Mouse (Mus musculus) stomach, postnatal 0 days (tissue): Measurements from ENCODE around the gene Drp2. TPM values are rescaled to one million over a fixed set of nuclear protein-coding genes. Genes with fewer than 3 reads are reported as not detected.

ENCODE experiments used
- ATAC-seq: fragments of 200-750 bp; cut with Nextera tagmentation; 2 replicates; pipeline ENCODE4 v1.8.0; 2017; ENCODE audit not compliant: low FRiP score, low TSS enrichment
- DNase-seq: peaks from one replicate; pipeline ENCODE4 v3.0.0-alpha.2; 2016; ENCODE audit warnings: low spot score
- H3K27ac ChIP-seq: fragments of 300-500 bp; sonication (generic); replicated peaks from 2 replicates; pipeline ENCODE4 v1.5.1; 2014; ENCODE audit warnings: mild to moderate bottlenecking, control low read depth
- H3K27me3 ChIP-seq: fragments of 300-500 bp; sonication (generic); 2 replicates; pipeline ENCODE4 v1.6.1; 2014; ENCODE audit warnings: low read length; ENCODE audit not compliant: control insufficient read depth, insufficient read depth
- H3K36me3 ChIP-seq: fragments of 300-500 bp; sonication (generic); 2 replicates; pipeline ENCODE4 v1.6.1; 2014; ENCODE audit warnings: low read length, mixed read lengths; ENCODE audit not compliant: control insufficient read depth, insufficient read depth
- H3K4me1 ChIP-seq: fragments of 300-500 bp; sonication (generic); replicated peaks from 2 replicates; pipeline ENCODE4 v1.6.1; 2014; ENCODE audit warnings: antibody characterized with exemption; ENCODE audit not compliant: control insufficient read depth, insufficient read depth
- H3K4me2 ChIP-seq: fragments of 300-500 bp; sonication (generic); replicated peaks from 2 replicates; pipeline ENCODE4 v1.6.1; 2014; ENCODE audit warnings: low read depth, mild to moderate bottlenecking, control low read depth, moderate library complexity
- H3K4me3 ChIP-seq: fragments of 300-500 bp; sonication (generic); 2 replicates; pipeline ENCODE4 v1.5.1; 2014; ENCODE audit warnings: low read depth, low read length, control low read depth
- H3K9ac ChIP-seq: fragments of 300-500 bp; sonication (generic); 2 replicates; pipeline ENCODE4 v1.6.1; 2014; ENCODE audit warnings: mild to moderate bottlenecking, low read length, control low read depth, mixed read lengths
- H3K9me3 ChIP-seq: fragments of 300-500 bp; sonication (generic); 2 replicates; pipeline ENCODE4 v1.6.1; 2016; ENCODE audit warnings: low read length; ENCODE audit not compliant: control insufficient read depth
- CTCF ChIP-seq: IDR thresholded peaks from 2 replicates; pipeline ENCODE4 v1.5.1; 2016; ENCODE audit warnings: antibody characterized with exemption, low read depth, mild to moderate bottlenecking, moderate library complexity
- EP300 ChIP-seq: optimal IDR thresholded peaks from 2 replicates; pipeline ENCODE3; 2016; ENCODE audit warnings: antibody characterized with exemption
- WGBS: fragments of 180-500 bp; shearing (Covaris S2); extraction: QIAGEN DNeasy Blood & Tissue Kit; methylation state at CpG from one replicate; pipeline ENCODE4 v1.1.7; 2014; 5-methylcytosine and 5-hydroxymethylcytosine counted together
- polyA plus RNA-seq: library from polyadenylated mRNA; unstranded; fragments of >200 nt; fragmentation: Nextera tagmentation; extraction: Ambion mirVana; gene quantifications from 2 replicates; pipeline ENCODE4 v1.2.1, GENCODE M21; 2015

Drp2 gene
- polyA plus RNA-seq, 1 experiment from 2014 or later: 0.35 TPM

GRCm38 (mm10) chrX:134374190-134374589 lies 30.2 kb upstream of the Drp2 start:
- no peak overlapping the region for H3K9ac ChIP-seq
- no peaks in the 10 kb centered on the region for H3K36me3 ChIP-seq
- no peak for TF ChIP-seq CTCF
- no peak for TF ChIP-seq EP300
- no peaks in the 10 kb centered on the region for H3K27me3 ChIP-seq
- H3K4me3 ChIP-seq: no peak overlapping the region
- ATAC-seq (no peak), DNase-seq (no peak)
- H3K9me3 ChIP-seq: no peaks in the 10 kb centered on the region
- H3K4me2 ChIP-seq: no peak overlapping the region
- WGBS: 50% methylated on average over 1 of the region's 1 CpGs
- no peak overlapping the region for H3K27ac ChIP-seq
- H3K4me1 ChIP-seq: no peaks in the 10 kb centered on the region

- Histone ChIP-seq H3K36me3 (no peaks in the 10 kb centered on the region), H3K27ac (no peak overlapping the region), H3K4me1 (no peaks in the 10 kb centered on the region), H3K4me2 (no peak overlapping the region), H3K9ac (no peak overlapping the region), H3K4me3 (no peak overlapping the region), H3K27me3 (no peaks in the 10 kb centered on the region), H3K9me3 (no peaks in the 10 kb centered on the region)
- 42% methylated on average over 6 of the region's 6 CpGs for WGBS
- DNase-seq: no peak
- ATAC-seq: no peak
- TF ChIP-seq CTCF (no peak), EP300 (no peak)
These were observed 19.5 kb upstream of the Drp2 start for GRCm38 (mm10) chrX:134384896-134385295.

- H3K36me3 ChIP-seq: no peaks in the 10 kb centered on the region
- ATAC-seq: no peak
- no peak overlapping the region for H3K27ac ChIP-seq
- no peak overlapping the region for H3K4me2 ChIP-seq
- no peak overlapping the region for H3K4me3 ChIP-seq
- 60% methylated on average over 2 of the region's 2 CpGs for WGBS
- H3K27me3 ChIP-seq: no peaks in the 10 kb centered on the region
- no peak overlapping the region for H3K9ac ChIP-seq
- TF ChIP-seq CTCF (no peak), EP300 (no peak)
- no peaks in the 10 kb centered on the region for H3K9me3 ChIP-seq
- no peaks in the 10 kb centered on the region for H3K4me1 ChIP-seq
- DNase-seq: no peak
These were observed 5.4 kb upstream of the Drp2 start for GRCm38 (mm10) chrX:134398972-134399371.

- Histone ChIP-seq H3K27me3 (no peaks in the 10 kb centered on the region), H3K4me3 (peak overlapping the region; percentile 35), H3K4me1 (no peaks in the 10 kb centered on the region), H3K36me3 (no peaks in the 10 kb centered on the region), H3K9ac (no peak overlapping the region), H3K4me2 (peak overlapping the region; percentile 52), H3K27ac (no peak overlapping the region), H3K9me3 (no peaks in the 10 kb centered on the region)
- DNase-seq (no peak), ATAC-seq (no peak)
- TF ChIP-seq EP300 (no peak), CTCF (no peak)
- 27% methylated on average over 11 of the region's 14 CpGs for WGBS
These were observed 219 bp downstream of the Drp2 start for GRCm38 (mm10) chrX:134404584-134404955.

- H3K9ac ChIP-seq: no peak overlapping the region
- ATAC-seq: no peak
- no peaks in the 10 kb centered on the region for H3K9me3 ChIP-seq
- no peak for DNase-seq
- no peaks in the 10 kb centered on the region for H3K27me3 ChIP-seq
- no peaks in the 10 kb centered on the region for H3K4me1 ChIP-seq
- no peak overlapping the region for H3K27ac ChIP-seq
- 76% methylated on average over 6 of the region's 6 CpGs for WGBS
- no peak overlapping the region for H3K4me3 ChIP-seq
- H3K36me3 ChIP-seq: no peaks in the 10 kb centered on the region
- TF ChIP-seq EP300: no peak
- no peak overlapping the region for H3K4me2 ChIP-seq
These were observed 5.1 kb downstream of the Drp2 start for GRCm38 (mm10) chrX:134409354-134409900.

GRCm38 (mm10) chrX:134412096-134412495 lies 7.7 kb downstream of the Drp2 start:
- Histone ChIP-seq H3K27me3 (no peaks in the 10 kb centered on the region), H3K4me3 (no peak overlapping the region), H3K27ac (no peak overlapping the region), H3K4me2 (no peak overlapping the region), H3K9me3 (no peaks in the 10 kb centered on the region), H3K36me3 (no peaks in the 10 kb centered on the region), H3K9ac (no peak overlapping the region), H3K4me1 (no peaks in the 10 kb centered on the region)
- TF ChIP-seq EP300: no peak
- no peak for TF ChIP-seq CTCF
- WGBS: 97% methylated on average over 1 of the region's 1 CpGs
- no peak for ATAC-seq
- no peak for DNase-seq
